Mouse (Mus musculus): ENCODE data around the gene Ank. TPM values are rescaled to one million over a fixed set of nuclear protein-coding genes. Genes with fewer than 3 reads are reported as not detected.

The Ank gene
- polyA plus RNA-seq, 1 experiment from 2014 or later, result 18.0 TPM

DNA sequence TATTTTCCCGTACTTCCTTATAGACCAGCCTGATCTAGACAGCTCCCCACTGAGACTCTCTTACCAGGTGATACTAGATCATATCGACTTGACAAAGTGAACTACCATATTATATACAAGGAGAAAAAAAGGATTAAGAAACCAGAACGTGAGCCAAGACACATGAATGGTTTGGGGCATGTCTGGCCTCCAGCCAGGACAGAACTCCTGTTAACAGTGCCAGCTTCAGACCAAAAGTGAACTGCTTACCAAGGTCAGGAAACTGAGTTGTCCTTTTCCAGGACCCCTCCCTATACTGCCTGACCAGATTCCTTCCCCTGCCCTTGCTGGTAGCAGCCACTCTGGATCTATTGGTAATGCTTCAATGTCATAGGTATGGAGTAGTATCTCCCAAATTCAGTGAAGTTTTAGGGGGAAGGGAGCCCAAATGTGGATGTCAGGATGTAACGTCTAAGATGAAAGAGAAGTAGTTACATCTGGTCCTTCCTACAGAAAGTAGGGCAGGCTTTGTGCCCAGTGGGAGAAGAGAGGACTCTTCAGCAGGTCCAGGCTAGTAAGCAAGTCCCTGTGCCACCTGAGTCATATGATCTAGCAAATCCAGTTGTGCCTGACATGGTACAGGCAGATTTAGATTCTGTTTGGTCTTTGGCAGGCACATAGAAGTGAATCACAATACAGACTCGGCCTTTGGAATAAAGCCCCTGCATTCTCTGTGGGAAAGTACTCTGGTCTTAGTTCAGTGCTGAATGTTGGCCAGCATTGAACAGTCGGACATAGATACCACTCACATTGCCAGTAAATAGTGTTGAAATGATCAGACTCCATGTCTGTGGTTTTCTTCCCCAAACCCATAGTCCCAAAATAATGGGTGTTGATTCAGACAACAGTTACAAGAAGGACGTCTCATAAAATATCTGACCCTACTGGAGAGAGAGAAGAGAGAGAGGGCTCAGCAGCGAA lies 167.7 kb downstream of the Ank start:
- ATAC-seq (ENCODE audit: low read depth), result no peak; the same call in 1 of the 2 replicates
- Histone ChIP-seq H3K4me2 (ENCODE audit: low read depth, low read length) (no peak overlapping the region), H3K9ac (ENCODE audit: low read depth, low read length) (no peak overlapping the region), H3K27ac (replicated peaks; ENCODE audit: low read depth, low read length) (no peak overlapping the region), H3K4me3 (ENCODE audit: low read depth, low read length) (no peak overlapping the region), H3K27me3 (replicated peaks; ENCODE audit: control insufficient read depth, insufficient read depth, low read length) (no peaks in the 10 kb centered on the region), H3K4me1 (ENCODE audit: control insufficient read depth, insufficient read depth, low read length) (peaks cover 11% of the 10 kb centered on the region), H3K9me3 (ENCODE audit: control insufficient read depth, low read length) (no peaks in the 10 kb centered on the region), H3K36me3 (ENCODE audit: control insufficient read depth, insufficient read depth, low read length) (no peaks in the 10 kb centered on the region)
- DNase-seq (ENCODE audit: low spot score), result peak; percentile 40
- WGBS, result 70% methylated on average over 8 of the region's 8 CpGs

- no peak overlapping the region for H3K4me3 ChIP-seq (ENCODE audit: low read depth, low read length)
- no peaks in the 10 kb centered on the region for H3K36me3 ChIP-seq (ENCODE audit: control insufficient read depth, insufficient read depth, low read length)
- H3K9me3 ChIP-seq (ENCODE audit: control insufficient read depth, low read length), result no peaks in the 10 kb centered on the region
- ATAC-seq (ENCODE audit: low read depth) (no peak), DNase-seq (ENCODE audit: low spot score) (no peak)
- WGBS, result 66% methylated on average over 12 of the region's 12 CpGs
- H3K9ac ChIP-seq (ENCODE audit: low read depth, low read length), result no peak overlapping the region
- H3K27me3 ChIP-seq (replicated peaks; ENCODE audit: control insufficient read depth, insufficient read depth, low read length), result no peaks in the 10 kb centered on the region
- H3K4me1 ChIP-seq (ENCODE audit: control insufficient read depth, insufficient read depth, low read length), result no peaks in the 10 kb centered on the region
- H3K27ac ChIP-seq (replicated peaks; ENCODE audit: low read depth, low read length), result no peak overlapping the region
- no peak overlapping the region for H3K4me2 ChIP-seq (ENCODE audit: low read depth, low read length)
Measured at GRCm38 (mm10) chr15:27641171-27641570, 174.7 kb downstream of the Ank start.

DNA sequence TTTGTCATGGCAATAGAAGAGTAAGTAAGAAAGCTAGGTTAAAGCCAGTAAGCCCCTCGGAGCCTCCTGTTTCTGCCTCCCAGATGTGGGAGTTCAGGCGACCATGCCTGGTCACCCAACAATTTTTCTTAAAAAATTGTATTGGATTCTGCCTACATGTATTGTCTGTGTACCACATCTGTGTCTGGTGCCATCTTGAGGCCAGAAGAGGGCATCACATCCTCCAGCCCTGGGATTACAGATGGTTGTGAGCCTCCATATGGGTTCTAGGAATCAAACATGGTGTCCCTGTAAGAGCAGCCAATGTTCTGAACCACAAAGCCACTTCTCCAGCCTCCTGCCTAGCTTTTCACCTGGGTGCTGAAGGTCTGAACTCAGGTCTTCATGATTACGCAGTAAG lies 176.4 kb downstream of the Ank start:
- H3K9me3 ChIP-seq (ENCODE audit: control insufficient read depth, low read length), result no peaks in the 10 kb centered on the region
- H3K9ac ChIP-seq (ENCODE audit: low read depth, low read length), result no peak overlapping the region
- H3K27me3 ChIP-seq (replicated peaks; ENCODE audit: control insufficient read depth, insufficient read depth, low read length), result no peaks in the 10 kb centered on the region
- H3K36me3 ChIP-seq (ENCODE audit: control insufficient read depth, insufficient read depth, low read length), result no peaks in the 10 kb centered on the region
- WGBS, result 89% methylated on average over 3 of the region's 3 CpGs
- H3K4me3 ChIP-seq (ENCODE audit: low read depth, low read length), result no peak overlapping the region
- no peaks in the 10 kb centered on the region for H3K4me1 ChIP-seq (ENCODE audit: control insufficient read depth, insufficient read depth, low read length)
- ATAC-seq (ENCODE audit: low read depth) (no peak), DNase-seq (ENCODE audit: low spot score) (no peak)
- no peak overlapping the region for H3K4me2 ChIP-seq (ENCODE audit: low read depth, low read length)
- no peak overlapping the region for H3K27ac ChIP-seq (replicated peaks; ENCODE audit: low read depth, low read length)

Small RNAs within 50 kb of the gene (microRNA-seq; reads per million reads assigned to microRNA genes)
- 0.50 reads per million for gene Mir7117 (ENCODE audit: borderline number of aligned reads)

Other genes with a start within 250 kb of the Ank start
- 39.7 and 41.3 TPM in 2 replicates for gene Otulin, start 164.0 kb downstream of the Ank start, polyA plus RNA-seq (2014; fragmentation: Nextera tagmentation; extraction: Ambion mirVana)
- gene Otulinl, start 214.9 kb downstream of the Ank start, polyA plus RNA-seq (2014; fragmentation: Nextera tagmentation; extraction: Ambion mirVana), result 20.1 and 23.5 TPM in 2 replicates